Mouse (Mus musculus) MEL (cell line): Measurements from ENCODE around the gene Maml2. TPM values are rescaled to one million over a fixed set of nuclear protein-coding genes. Genes with fewer than 3 reads are reported as not detected.

Source experiments
- DNase-seq: peaks from one replicate; pipeline ENCODE4 v3.0.0; 2011; ENCODE audit warnings: low read depth, low spot score
- H3K27ac ChIP-seq: 2 replicates; pipeline ENCODE4 v1.5.1; 2012; ENCODE audit warnings: low read depth, mild to moderate bottlenecking, control low read depth, low read length, moderate library complexity; ENCODE audit not compliant: control insufficient read depth
- H3K27me3 ChIP-seq, 2 experiments: fragments of 150-350 bp in 1 of 2; sonication (generic) in 1 of 2; 2 replicates each; pipeline ENCODE4 v1.6.1; 2012; ENCODE audit warnings: low read length in 2 of 2, mild to moderate bottlenecking in 2 of 2, improper control_type of control experiment in 1 of 2, moderate library complexity in 1 of 2; ENCODE audit not compliant: insufficient read depth in 2 of 2, control insufficient read depth in 1 of 2
- H3K36me3 ChIP-seq, 2 experiments: 2 replicates each; pipeline ENCODE4 v1.6.1; 2012 to 2014; ENCODE audit warnings: low read length in 2 of 2, improper control_type of control experiment in 1 of 2, inconsistent platforms in 1 of 2, mild to moderate bottlenecking in 1 of 2; ENCODE audit not compliant: insufficient read depth in 2 of 2, control insufficient read depth in 1 of 2
- H3K4me1 ChIP-seq, 2 experiments: fragments of 150-350 bp in 1 of 2; sonication (generic) in 1 of 2; 2 replicates each; pipeline ENCODE4 v1.6.1; 2012; ENCODE audit warnings: low read length in 2 of 2, improper control_type of control experiment in 1 of 2, mild to moderate bottlenecking in 1 of 2; ENCODE audit not compliant: insufficient read depth in 2 of 2, control insufficient read depth in 1 of 2
- H3K4me3 ChIP-seq, 2 experiments: fragments of 150-350 bp in 1 of 2; sonication (generic) in 1 of 2; 2 replicates each; pipeline ENCODE4 v1.5.1; 2012; ENCODE audit warnings: low read depth in 2 of 2, low read length in 2 of 2, mild to moderate bottlenecking in 2 of 2, moderate library complexity in 2 of 2, control low read depth in 1 of 2, improper control_type of control experiment in 1 of 2; ENCODE audit not compliant: control insufficient read depth in 1 of 2, insufficient read depth in 1 of 2
- H3K79me2 ChIP-seq: 2 replicates; pipeline ENCODE4 v1.6.1; 2012; ENCODE audit warnings: mild to moderate bottlenecking, low read length, moderate library complexity; ENCODE audit not compliant: control insufficient read depth, poor library complexity, insufficient read depth
- H3K9ac ChIP-seq: 2 replicates; pipeline ENCODE4 v1.6.1; 2012; ENCODE audit warnings: low read depth, mild to moderate bottlenecking, control low read depth, low read length, moderate library complexity; ENCODE audit not compliant: control insufficient read depth, poor library complexity, severe bottlenecking
- H3K9me3 ChIP-seq: fragments of 150-350 bp; sonication (generic); replicated peaks from 2 replicates; pipeline ENCODE4 v1.6.1; 2012; ENCODE audit warnings: mild to moderate bottlenecking, low read length, improper control_type of control experiment, moderate library complexity; ENCODE audit not compliant: insufficient read depth
- CHD1 ChIP-seq: IDR thresholded peaks from 2 replicates; pipeline ENCODE4 v1.6.1; 2012; ENCODE audit warnings: low read depth, mild to moderate bottlenecking, inconsistent platforms, low read length, improper control_type of control experiment
- CTCF ChIP-seq, 3 experiments: IDR thresholded peaks in 2 of 3; conservative IDR thresholded peaks in 1 of 3; 2 replicates each; pipeline ENCODE4 v1.5.1; 2011 to 2012; ENCODE audit warnings: low read length in 3 of 3, low read depth in 2 of 3, mild to moderate bottlenecking in 2 of 3, improper control_type of control experiment in 1 of 3, inconsistent platforms in 1 of 3, mixed read lengths in 1 of 3, moderate library complexity in 1 of 3; ENCODE audit not compliant: control insufficient read depth in 1 of 3, insufficient read depth in 1 of 3, poor library complexity in 1 of 3, severe bottlenecking in 1 of 3
- ELF1 ChIP-seq: IDR thresholded peaks from 2 replicates; pipeline ENCODE4 v1.6.1; 2014; ENCODE audit warnings: low read depth, mild to moderate bottlenecking, inconsistent platforms, low read length, improper control_type of control experiment, moderate library complexity
- GABPA ChIP-seq: IDR thresholded peaks from 2 replicates; pipeline ENCODE4 v1.6.1; 2012; ENCODE audit warnings: low read depth, mild to moderate bottlenecking, inconsistent platforms, low read length, improper control_type of control experiment, moderate library complexity
- MAX ChIP-seq: IDR thresholded peaks from 2 replicates; pipeline ENCODE4 v1.6.1; 2011; ENCODE audit warnings: low read length, improper control_type of control experiment
- MXI1 ChIP-seq: IDR thresholded peaks from 2 replicates; pipeline ENCODE4 v1.6.1; 2011; ENCODE audit warnings: mild to moderate bottlenecking, low read depth, low read length, improper control_type of control experiment
- MYC ChIP-seq: IDR thresholded peaks from 2 replicates; pipeline ENCODE4 v1.6.1; 2011; ENCODE audit warnings: low read depth, mild to moderate bottlenecking, low read length, improper control_type of control experiment, moderate library complexity
- NELFE ChIP-seq: IDR thresholded peaks from 2 replicates; pipeline ENCODE4 v1.6.1; 2011; ENCODE audit warnings: low read depth, low read length, improper control_type of control experiment
- NRF1 ChIP-seq: IDR thresholded peaks from 2 replicates; pipeline ENCODE4 v1.6.1; 2014; ENCODE audit warnings: low read depth, mild to moderate bottlenecking, inconsistent platforms, low read length, improper control_type of control experiment, moderate library complexity; ENCODE audit not compliant: poor library complexity, insufficient read depth, severe bottlenecking
- POLR2A ChIP-seq, 2 experiments: IDR thresholded peaks; 2 replicates each; pipeline ENCODE4 v1.6.1; 2011 to 2012; ENCODE audit warnings: low read length in 2 of 2, mild to moderate bottlenecking in 2 of 2, control low read depth in 1 of 2, improper control_type of control experiment in 1 of 2, low read depth in 1 of 2, moderate library complexity in 1 of 2; ENCODE audit not compliant: control insufficient read depth in 1 of 2, insufficient read depth in 1 of 2, poor library complexity in 1 of 2
- RCOR1 ChIP-seq: IDR thresholded peaks from 2 replicates; pipeline ENCODE4 v1.6.1; 2012; ENCODE audit warnings: low read depth, mild to moderate bottlenecking, inconsistent platforms, low read length, improper control_type of control experiment
- SIN3A ChIP-seq: IDR thresholded peaks from 2 replicates; pipeline ENCODE4 v1.6.1; 2012; ENCODE audit warnings: low read length, improper control_type of control experiment, inconsistent platforms
- SMC3 ChIP-seq: IDR thresholded peaks from 2 replicates; pipeline ENCODE4 v1.6.1; 2011; ENCODE audit warnings: low read depth, low read length, improper control_type of control experiment
- TAL1 ChIP-seq: IDR thresholded peaks from 2 replicates; pipeline ENCODE4 v1.6.1; 2012; ENCODE audit warnings: mild to moderate bottlenecking, inconsistent platforms, low read length, moderate library complexity, mixed read lengths
- TCF12 ChIP-seq: IDR thresholded peaks from 2 replicates; pipeline ENCODE4 v1.6.1; 2014; ENCODE audit warnings: low read depth, mild to moderate bottlenecking, inconsistent platforms, low read length, improper control_type of control experiment, moderate library complexity
- USF1 ChIP-seq: IDR thresholded peaks from 2 replicates; pipeline ENCODE4 v1.6.1; 2014; ENCODE audit warnings: low read depth, mild to moderate bottlenecking, inconsistent platforms, low read length, improper control_type of control experiment, moderate library complexity
- USF2 ChIP-seq, 2 experiments: IDR thresholded peaks; 2 replicates each; pipeline ENCODE4 v1.6.1; 2011 to 2012; ENCODE audit warnings: improper control_type of control experiment in 2 of 2, low read length in 2 of 2, borderline replicate concordance in 1 of 2, inconsistent platforms in 1 of 2, low read depth in 1 of 2, mild to moderate bottlenecking in 1 of 2; ENCODE audit not compliant: insufficient read depth in 1 of 2
- polyA plus RNA-seq, 2 experiments: library from polyadenylated mRNA; stranded (reverse) in 1 of 2; unstranded in 1 of 2; fragments of >175 nt in 1 of 2; fragments of >200 nt in 1 of 2; gene quantifications; 2 replicates each; pipeline versions ENCODE4 v1.2.1 to v1.2.4; 2012; ENCODE audit warnings: low replicate concordance in 2 of 2, low read depth in 1 of 2; ENCODE audit not compliant: insufficient read length in 2 of 2, insufficient read depth in 1 of 2, missing spikeins in 1 of 2
- total RNA-seq: library from RNA; depleted of rRNA; stranded (reverse); fragments of 300-350 nt; gene quantifications from 2 replicates; pipeline ENCODE4 v1.2.3, GENCODE M21; 2012

Gene Maml2
- total and polyA plus RNA-seq, 3 experiments: 0.08 to 0.47 TPM; not detected in 1

DNA sequence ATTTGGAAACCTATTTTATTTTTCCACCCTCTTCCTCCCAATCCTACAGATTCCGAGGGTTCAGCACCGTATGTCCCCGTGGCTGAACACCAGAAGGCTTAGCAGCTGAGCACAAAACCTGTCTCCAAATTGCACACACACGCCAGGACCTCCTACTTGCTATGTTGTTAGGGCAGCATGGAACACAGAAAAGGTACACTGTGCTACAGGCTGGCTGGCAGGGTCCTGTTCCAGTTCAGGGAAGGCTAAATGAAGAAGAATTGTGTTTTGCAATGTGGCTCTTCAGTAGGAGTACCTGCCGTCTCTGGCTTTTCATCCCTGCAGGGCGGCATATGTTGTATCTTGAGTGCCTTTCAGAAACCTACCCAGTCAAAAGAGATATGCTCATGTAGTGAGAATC, 300.0 kb downstream of the Maml2 start:
- DNase-seq: no peak
- TF ChIP-seq GABPA (no peak), CTCF (IDR thresholded peaks at IDR 0.05 in 2 of 3, conservative IDR thresholded peaks at IDR 0.05 in 1 of 3; ENCODE audit: control insufficient read depth in 1 of 3, insufficient read depth in 1 of 3, low read depth in 2 of 3, low read length in 3 of 3, poor library complexity in 1 of 3, severe bottlenecking in 1 of 3) (0 out of 6 replicates have a peak, but pooled peaks of 1 of the 3 experiments have one; percentile 3), MXI1 (no peak)

GRCm38 (mm10) chr9:13598596-13599333, 301.0 kb downstream of the Maml2 start:
- Histone ChIP-seq H3K9ac (no peak overlapping the region), H3K4me1 (no peaks in the 10 kb centered on the region; a peak in 1 of 4 replicates)
- DNase-seq: no peak
- TF ChIP-seq NELFE: no peak
- no peak for TF ChIP-seq POLR2A (IDR thresholded peaks at IDR 0.05; ENCODE audit: control insufficient read depth in 1 of 2, insufficient read depth in 1 of 2, low read depth in 1 of 2, low read length in 2 of 2, poor library complexity in 1 of 2)
- TF ChIP-seq SMC3: no peak
- no peak for TF ChIP-seq MAX
- TF ChIP-seq USF2 (IDR thresholded peaks at IDR 0.05; ENCODE audit: borderline replicate concordance in 1 of 2, insufficient read depth in 1 of 2, low read depth in 1 of 2, low read length in 2 of 2): no peak
- TF ChIP-seq MYC: no peak
- TF ChIP-seq TCF12: no peak
- TF ChIP-seq RCOR1: no peak
- no peak for TF ChIP-seq NRF1
- no peak for TF ChIP-seq TAL1
- no peak for TF ChIP-seq CHD1
- TF ChIP-seq GABPA: no peak
- TF ChIP-seq SIN3A: no peak
- TF ChIP-seq ELF1: no peak
- TF ChIP-seq USF1: no peak
- TF ChIP-seq, all 39 proteins: peak for 0
- H3K27ac ChIP-seq: no peak overlapping the region
- H3K27me3 ChIP-seq: no peaks in the 10 kb centered on the region; a peak in 2 of 4 replicates
- H3K9me3 ChIP-seq: no peaks in the 10 kb centered on the region
- H3K79me2 ChIP-seq: no peaks in the 10 kb centered on the region
- no peak overlapping the region for H3K4me3 ChIP-seq
- no peaks in the 10 kb centered on the region for H3K36me3 ChIP-seq

More for the DNA sequence above, 300.0 kb downstream of the Maml2 start:
- no peak overlapping the region for H3K27ac ChIP-seq
- no peaks in the 10 kb centered on the region; a peak in 1 of 4 replicates for H3K4me1 ChIP-seq
- no peaks in the 10 kb centered on the region for H3K9me3 ChIP-seq
- no peaks in the 10 kb centered on the region for H3K79me2 ChIP-seq
- H3K36me3 ChIP-seq: no peaks in the 10 kb centered on the region
- H3K27me3 ChIP-seq: no peaks in the 10 kb centered on the region; a peak in 2 of 4 replicates
- no peak overlapping the region for H3K9ac ChIP-seq
- no peak overlapping the region for H3K4me3 ChIP-seq
